Mouse (Mus musculus) skeletal muscle tissue, adult 2 months (tissue): ENCODE results near the gene Babam1.
A peak's percentile ranks its signal among the peaks of the same experiment; 100 is the strongest.

Experiments used
- DNase-seq: peaks from one replicate; pipeline ENCODE4 v3.0.0-alpha.2; 2012; ENCODE audit warnings: low read depth, low spot score

The Babam1 gene

GRCm38 (mm10) chr8:71396639-71397305 is at the start of gene Babam1:
Gene Babam1, plus strand, starts transcription at chr8:71396861.
- peak; percentile 92 for DNase-seq

- DNase-seq = no peak
Measured at GRCm38 (mm10) chr8:71351117-71351516, 45.5 kb upstream of the Babam1 start.

- DNase-seq = no peak
Measured at GRCm38 (mm10) chr8:71351520-71351919, 45.1 kb upstream of the Babam1 start.

GRCm38 (mm10) chr8:71358026-71358425 is 38.6 kb upstream of the Babam1 start:
- DNase-seq = no peak

- DNase-seq = peak; percentile 90
Measured at GRCm38 (mm10) chr8:71366771-71367528, 29.7 kb upstream of the Babam1 start, which contains the start of gene Use1. Gene Use1, plus strand, starts transcription at chr8:71366848.

- DNase-seq = no peak
Measured at GRCm38 (mm10) chr8:71367529-71368176, 29.0 kb upstream of the Babam1 start.

GRCm38 (mm10) chr8:71368366-71368765 is 28.3 kb upstream of the Babam1 start:
- DNase-seq = no peak

- no peak for DNase-seq
Measured at GRCm38 (mm10) chr8:71369040-71369718, 27.5 kb upstream of the Babam1 start.

- DNase-seq = no peak
Measured at GRCm38 (mm10) chr8:71370711-71371235, 25.9 kb upstream of the Babam1 start.

GRCm38 (mm10) chr8:71371236-71371848 is 25.3 kb upstream of the Babam1 start, which contains the start of gene Ocel1:
Gene Ocel1, plus strand, starts transcription at chr8:71371298.
- DNase-seq = peak; percentile 98

GRCm38 (mm10) chr8:71372427-71372826 is 24.2 kb upstream of the Babam1 start:
- no peak for DNase-seq

- DNase-seq = no peak
Measured at GRCm38 (mm10) chr8:71373000-71373399, 23.7 kb upstream of the Babam1 start.

GRCm38 (mm10) chr8:71374616-71375206 is 21.9 kb upstream of the Babam1 start:
- no peak for DNase-seq

- peak; percentile 53 for DNase-seq
Measured at GRCm38 (mm10) chr8:71375581-71376422, 20.9 kb upstream of the Babam1 start.

- DNase-seq = no peak
Measured at GRCm38 (mm10) chr8:71376423-71377030, 20.1 kb upstream of the Babam1 start.

GRCm38 (mm10) chr8:71379008-71379407 is 17.7 kb upstream of the Babam1 start:
- no peak for DNase-seq

- DNase-seq = no peak
Measured at GRCm38 (mm10) chr8:71379512-71380075, 17.1 kb upstream of the Babam1 start.

- no peak for DNase-seq
Measured at GRCm38 (mm10) chr8:71380178-71381171, 16.2 kb upstream of the Babam1 start.
